11 mouse cellular contexts compared by ENCODE assay signal in genomic region chr3:157575441-157576342, GRCm38 (mm10). TPM values are rescaled to one million over a fixed set of nuclear protein-coding genes. Genes with fewer than 3 reads are reported as not detected.
DNase-seq lines count a peak whose midpoint lies in the region; ATAC-seq and TF ChIP-seq lines count a peak whose summit lies in the region.
"Had no signal": no experiment of that assay in that cellular context is flagged by ENCODE, and none has a peak within 500 bp of the region (broad histone marks: within the 10 kb centered on the region; RNA-seq: fewer than 3 reads in every experiment).

No protein-coding gene starts in this region.

- H3K4me1 ChIP-seq in lung, postnatal 0 days (ENCODE audit: insufficient read depth, low read depth, low read length), result no peaks in the 10 kb centered on the region
- no peaks in the 10 kb centered on the region for H3K4me1 ChIP-seq in limb, embryonic 15.5 days
- H3K4me1 ChIP-seq in midbrain, embryonic 16.5 days (ENCODE audit: control insufficient read depth, insufficient read depth, low read length), result no peaks in the 10 kb centered on the region
- H3K4me1 ChIP-seq: hindbrain, embryonic 15.5 days; neural tube, embryonic 13.5 days had no signal

- H3K9ac ChIP-seq in lung, postnatal 0 days (replicated peaks; ENCODE audit: low read depth), result no peak overlapping the region
- no peak overlapping the region for H3K9ac ChIP-seq in limb, embryonic 15.5 days
- H3K9ac ChIP-seq in midbrain, embryonic 16.5 days (ENCODE audit: low read depth, low read length), result no peak overlapping the region
- H3K9ac ChIP-seq: hindbrain, embryonic 15.5 days; neural tube, embryonic 13.5 days had no signal

- peak; percentile 48 for DNase-seq in lung, postnatal 0 days (ENCODE audit: low spot score)
- DNase-seq in lung, postnatal 25 days (ENCODE audit: low spot score), result no peak
- DNase-seq in adrenal gland, postnatal 25 days, result peak; percentile 16
- peak; percentile 16 for DNase-seq in naive thymus-derived CD4-positive, alpha-beta T cell, adult 2 months (ENCODE audit: low read depth)
- no peak for DNase-seq in retina, postnatal 1 day
- DNase-seq: layer of hippocampus, postnatal 36 days had no signal

- H3K27ac ChIP-seq in lung, postnatal 0 days (ENCODE audit: low read length), result no peak overlapping the region
- H3K27ac ChIP-seq in limb, embryonic 15.5 days, result no peak overlapping the region
- no peak overlapping the region for H3K27ac ChIP-seq in midbrain, embryonic 16.5 days (ENCODE audit: low read length)
- H3K27ac ChIP-seq: hindbrain, embryonic 15.5 days; neural tube, embryonic 13.5 days had no signal

- H3K4me3 ChIP-seq in lung, postnatal 0 days (ENCODE audit: low read depth, low read length), result no peak overlapping the region
- no peak overlapping the region for H3K4me3 ChIP-seq in limb, embryonic 15.5 days
- no peak overlapping the region for H3K4me3 ChIP-seq in midbrain, embryonic 16.5 days (ENCODE audit: low read depth, low read length)
- H3K4me3 ChIP-seq: hindbrain, embryonic 15.5 days; neural tube, embryonic 13.5 days had no signal

- no peak for TF ChIP-seq CTCF in lung, postnatal 0 days (IDR thresholded peaks at IDR 0.05)

- WGBS in lung, postnatal 0 days, result 51% methylated on average over 9 of the region's 9 CpGs
- 56% methylated on average over 9 of the region's 9 CpGs for WGBS in limb, embryonic 15.5 days
- 84% methylated on average over 9 of the region's 9 CpGs for WGBS in midbrain, embryonic 16.5 days

- H3K4me2 ChIP-seq in lung, postnatal 0 days (replicated peaks; ENCODE audit: low read depth, low read length), result no peak overlapping the region
- no peak overlapping the region for H3K4me2 ChIP-seq in limb, embryonic 15.5 days
- H3K4me2 ChIP-seq in midbrain, embryonic 16.5 days (ENCODE audit: low read length), result no peak overlapping the region
- H3K4me2 ChIP-seq: hindbrain, embryonic 15.5 days; neural tube, embryonic 13.5 days had no signal

- no peaks in the 10 kb centered on the region for H3K36me3 ChIP-seq in lung, postnatal 0 days (ENCODE audit: insufficient read depth, low read length)
- H3K36me3 ChIP-seq in limb, embryonic 15.5 days, result no peaks in the 10 kb centered on the region
- no peaks in the 10 kb centered on the region for H3K36me3 ChIP-seq in midbrain, embryonic 16.5 days (ENCODE audit: control insufficient read depth, insufficient read depth, low read length)
- H3K36me3 ChIP-seq: hindbrain, embryonic 15.5 days; neural tube, embryonic 13.5 days had no signal

- ATAC-seq in lung, postnatal 0 days, result peak; percentile 64
- ATAC-seq in limb, embryonic 15.5 days (ENCODE audit: insufficient number of reproducible peaks, low FRiP score, low TSS enrichment, low read depth), result 0 out of 2 replicates have a peak, but pooled peaks have one; percentile 30
- no peak for ATAC-seq in midbrain, embryonic 16.5 days
- ATAC-seq: forebrain, embryonic 14.5 days had no signal

- no peaks in the 10 kb centered on the region for H3K9me3 ChIP-seq in lung, postnatal 0 days (ENCODE audit: low read length)
- no peaks in the 10 kb centered on the region for H3K9me3 ChIP-seq in limb, embryonic 15.5 days
- H3K9me3 ChIP-seq in midbrain, embryonic 16.5 days (replicated peaks; ENCODE audit: control insufficient read depth, low read length, poor library complexity, severe bottlenecking), result no peaks in the 10 kb centered on the region
- H3K9me3 ChIP-seq: hindbrain, embryonic 15.5 days; neural tube, embryonic 13.5 days had no signal

- TF ChIP-seq EP300 in lung, postnatal 0 days (IDR thresholded peaks at IDR 0.05), result no peak

- H3K27me3 ChIP-seq in lung, postnatal 0 days (replicated peaks; ENCODE audit: insufficient read depth, low read length), result no peaks in the 10 kb centered on the region
- no peaks in the 10 kb centered on the region for H3K27me3 ChIP-seq in limb, embryonic 15.5 days
- no peaks in the 10 kb centered on the region for H3K27me3 ChIP-seq in midbrain, embryonic 16.5 days (ENCODE audit: control insufficient read depth, insufficient read depth, low read depth, low read length)
- H3K27me3 ChIP-seq: hindbrain, embryonic 15.5 days; neural tube, embryonic 13.5 days had no signal

RNA-seq across cellular contexts. Expression of gene Ptger3, which starts 9.0 kb away (rescaled TPM):
- 10.3 and 14.3 TPM in 2 replicates for polyA plus RNA-seq in lung, postnatal 0 days (2015; fragmentation: Nextera tagmentation; extraction: Ambion mirVana)
- 11.0 and 12.5 TPM in 2 replicates for total RNA-seq in adrenal gland, postnatal 25 days (2021)
- 9.5 and 9.9 TPM in 2 replicates for polyA plus RNA-seq in limb, embryonic 15.5 days (2015; fragmentation: Nextera tagmentation; extraction: Ambion mirVana)
- 4.5 and 5.7 TPM in 2 replicates for polyA plus RNA-seq in midbrain, embryonic 16.5 days (2015; fragmentation: Nextera tagmentation; extraction: Ambion mirVana)

RNA-seq across cellular contexts. Expression of gene Zranb2, which starts 41.7 kb away (rescaled TPM):
- 50.3 and 52.2 TPM in 2 replicates for polyA plus RNA-seq in lung, postnatal 0 days (2015; fragmentation: Nextera tagmentation; extraction: Ambion mirVana)
- total RNA-seq in adrenal gland, postnatal 25 days (2021), result 75.9 and 81.4 TPM in 2 replicates
- 84.6 and 95.8 TPM in 2 replicates for polyA plus RNA-seq in limb, embryonic 15.5 days (2015; fragmentation: Nextera tagmentation; extraction: Ambion mirVana)
- polyA plus RNA-seq in midbrain, embryonic 16.5 days (2015; fragmentation: Nextera tagmentation; extraction: Ambion mirVana), result 106 and 112 TPM in 2 replicates

Comparison
In these comparisons a context has a peak if more than half of its experiments do, and no peak if none do; other contexts are left out.
1. DNase-seq: peak in lung, postnatal 0 days (single experiment), adrenal gland, postnatal 25 days (single experiment) and naive thymus-derived CD4-positive, alpha-beta T cell, adult 2 months (single experiment); none in lung, postnatal 25 days (single experiment) and retina, postnatal 1 day (single experiment).